Mouse (Mus musculus): Measurements from ENCODE around the gene Nudt12. TPM values are rescaled to one million over a fixed set of nuclear protein-coding genes. Genes with fewer than 3 reads are reported as not detected.

Gene Nudt12
- total RNA-seq (2022), result 10 to 100 TPM; 16.9 to 24.3 (median 22.6) TPM

GRCm38 (mm10) chr17:59013091-59013459 is at the start of gene Nudt12:
Nudt12 (minus strand) TSS chr17:59013372.
- DNase-seq (ENCODE audit: low spot score), result peak; percentile 68

- DNase-seq (ENCODE audit: low spot score), result no peak
These were observed 40.1 kb upstream of the Nudt12 start for GRCm38 (mm10) chr17:59053306-59053705.

- DNase-seq (ENCODE audit: low spot score), result no peak
These were observed 26.6 kb upstream of the Nudt12 start for GRCm38 (mm10) chr17:59039754-59040153.

- DNase-seq (ENCODE audit: low spot score), result no peak
These were observed 20.3 kb upstream of the Nudt12 start for GRCm38 (mm10) chr17:59033445-59033844.

- DNase-seq (ENCODE audit: low spot score), result no peak
These were observed 13.2 kb upstream of the Nudt12 start for GRCm38 (mm10) chr17:59026336-59026735.

- DNase-seq (ENCODE audit: low spot score), result no peak
These were observed 11.3 kb upstream of the Nudt12 start for GRCm38 (mm10) chr17:59024502-59024901.

GRCm38 (mm10) chr17:59023971-59024370 is 10.8 kb upstream of the Nudt12 start:
- no peak for DNase-seq (ENCODE audit: low spot score)

- no peak for DNase-seq (ENCODE audit: low spot score)
These were observed 5.5 kb upstream of the Nudt12 start for GRCm38 (mm10) chr17:59018666-59019065.

- DNase-seq (ENCODE audit: low spot score), result no peak
These were observed 616 bp downstream of the Nudt12 start for GRCm38 (mm10) chr17:59012421-59013090.

- DNase-seq (ENCODE audit: low spot score), result no peak
These were observed 1.4 kb downstream of the Nudt12 start for GRCm38 (mm10) chr17:59011546-59012307.

- no peak for DNase-seq (ENCODE audit: low spot score)
These were observed 21.9 kb downstream of the Nudt12 start, which contains the start of gene Pdzph1 for GRCm38 (mm10) chr17:58991275-58991674. Pdzph1 (minus strand) TSS chr17:58991375.

- no peak for DNase-seq (ENCODE audit: low spot score)
These were observed 39.9 kb downstream of the Nudt12 start for GRCm38 (mm10) chr17:58973237-58973636.

GRCm38 (mm10) chr17:58959905-58960304 is 53.3 kb downstream of the Nudt12 start:
- DNase-seq (ENCODE audit: low spot score), result no peak

- DNase-seq (ENCODE audit: low spot score), result no peak
These were observed 56.1 kb downstream of the Nudt12 start for GRCm38 (mm10) chr17:58957055-58957454.

Other genes starting within 250 kb of the Nudt12 start
- gene Pdzph1, start 22.0 kb downstream of the Nudt12 start, total RNA-seq (2022), result not detected